Mouse (Mus musculus) T-cell, adult 2 months (primary cell): ENCODE data around the gene Gtf3c4.

Experiments
- DNase-seq: peaks from one replicate; pipeline ENCODE4 v3.0.0; 2022; ENCODE audit warnings: low spot score

Gene Gtf3c4

DNA sequence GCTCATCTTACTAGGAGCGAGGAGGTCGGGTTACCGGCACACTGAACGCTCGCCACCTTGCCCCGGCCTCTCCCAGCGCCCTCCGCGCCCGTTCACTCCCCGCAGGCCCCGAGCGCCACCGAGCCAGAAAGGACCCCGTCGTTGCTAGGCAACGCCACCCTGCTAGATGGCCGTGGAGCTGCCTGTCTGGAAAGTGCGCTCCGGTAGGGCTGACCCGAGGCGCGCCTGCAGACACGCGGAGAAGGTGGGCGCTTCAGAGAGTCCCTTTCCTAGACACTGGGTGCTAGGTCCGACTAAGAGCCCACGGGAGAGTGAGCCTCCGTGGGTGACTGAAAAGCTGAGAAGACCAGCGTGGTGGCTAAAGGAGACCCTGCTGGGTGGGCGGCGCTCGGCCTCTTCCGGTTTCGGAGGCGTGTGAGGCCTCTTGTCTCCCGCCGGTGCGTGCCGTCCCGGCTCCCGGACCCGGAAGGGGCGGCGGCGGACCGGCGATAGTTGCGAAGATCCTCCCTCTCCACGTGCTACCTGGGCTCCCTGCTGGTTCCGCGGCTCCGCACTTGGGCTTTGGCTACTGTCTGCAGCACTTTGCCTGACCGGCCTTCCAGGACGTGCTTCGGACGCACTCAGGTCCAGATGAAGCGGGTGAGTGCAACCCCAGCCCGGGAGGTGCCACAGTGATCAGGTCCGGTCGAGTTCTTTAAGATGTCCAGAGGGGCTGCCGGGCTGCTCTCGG, at the start of gene Gtf3c4, which contains the start of gene Ddx31:
Gene Gtf3c4, minus strand, starts transcription at position 139 of the 730 bp plus-strand sequence.
Gene Ddx31, plus strand, starts transcription at position 185 of the 730 bp plus-strand sequence.
- peak; percentile 90 for DNase-seq

GRCm38 (mm10) chr2:28884914-28885313, 44.8 kb upstream of the Gtf3c4 start:
- no peak for DNase-seq

DNA sequence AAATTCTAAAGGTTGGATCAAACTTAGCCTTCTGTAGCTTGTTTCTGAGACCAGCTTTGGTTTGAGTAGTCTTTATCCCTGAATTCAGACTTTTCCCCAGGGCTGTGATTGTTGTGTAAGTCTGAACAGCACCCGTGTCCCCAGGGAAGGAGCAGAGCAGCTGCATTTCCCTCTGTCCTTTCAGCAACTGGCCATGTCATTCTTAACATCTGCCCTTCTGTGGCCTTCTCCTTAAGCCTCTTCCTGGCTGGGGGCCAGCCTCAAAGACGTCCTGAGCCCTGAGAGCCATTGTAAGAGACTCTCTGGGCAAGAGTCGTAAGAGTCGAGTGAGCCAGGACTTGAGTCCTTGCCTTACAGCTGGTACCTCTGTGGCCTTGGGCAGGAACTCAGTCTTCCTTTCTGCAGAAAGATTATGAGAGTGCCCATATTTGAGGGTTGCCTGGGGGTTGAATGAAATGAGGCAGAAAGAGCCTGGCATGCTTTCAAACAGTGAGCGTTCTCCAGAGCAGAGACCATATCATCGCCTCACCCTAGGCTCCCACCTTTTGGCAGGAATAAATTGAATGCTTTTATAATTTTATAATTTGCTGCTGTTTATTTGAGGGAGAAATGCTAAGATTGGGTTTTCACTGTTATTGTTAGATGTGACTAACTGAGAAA, 42.8 kb upstream of the Gtf3c4 start:
- no peak for DNase-seq

DNA sequence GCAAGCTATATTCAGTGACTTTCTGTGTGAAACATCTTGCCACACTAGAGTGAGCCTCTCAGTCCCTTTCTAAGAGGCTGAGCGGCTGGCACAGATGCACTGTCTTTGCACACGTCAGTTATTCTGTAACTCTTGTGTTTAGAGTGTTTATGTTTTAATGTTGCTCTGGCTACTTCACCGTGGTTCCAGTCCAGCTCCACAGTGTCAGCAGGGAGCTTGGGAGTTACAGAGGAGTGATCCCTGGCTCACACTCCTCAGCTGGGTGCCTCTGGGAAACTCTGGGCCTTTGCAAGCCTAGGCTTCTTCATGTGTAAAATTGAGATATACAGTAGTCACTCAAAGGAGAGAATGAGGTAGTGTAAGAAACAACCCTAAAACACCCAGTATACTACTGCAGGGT, 41.9 kb upstream of the Gtf3c4 start:
- no peak for DNase-seq

- no peak for DNase-seq
Observed at GRCm38 (mm10) chr2:28881275-28881674, 41.1 kb upstream of the Gtf3c4 start.

DNA sequence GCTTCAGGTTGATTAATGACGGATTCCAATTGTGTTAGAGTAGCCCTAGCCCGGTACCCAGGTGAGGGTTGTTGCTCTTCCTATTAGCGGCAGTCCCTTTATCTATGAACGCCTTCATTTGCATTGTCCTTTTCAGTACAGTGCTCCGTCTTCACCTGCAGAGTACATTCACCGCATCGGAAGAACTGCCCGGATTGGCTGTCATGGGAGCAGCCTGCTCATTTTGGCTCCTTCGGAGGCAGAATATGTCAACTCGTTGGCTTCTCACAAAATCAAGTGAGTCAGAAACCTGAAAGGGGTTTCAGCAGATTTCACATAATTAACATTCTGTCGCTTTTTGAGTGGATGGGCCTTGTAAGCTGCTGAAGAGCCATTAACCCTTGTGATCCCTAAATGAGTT, 35.4 kb upstream of the Gtf3c4 start:
- DNase-seq = no peak

- no peak for DNase-seq
Observed at GRCm38 (mm10) chr2:28867495-28867894, 27.3 kb upstream of the Gtf3c4 start.

- DNase-seq = no peak
Observed at GRCm38 (mm10) chr2:28863857-28864256, 23.7 kb upstream of the Gtf3c4 start.

- no peak for DNase-seq
Observed at GRCm38 (mm10) chr2:28860678-28861423, 20.7 kb upstream of the Gtf3c4 start.

DNA sequence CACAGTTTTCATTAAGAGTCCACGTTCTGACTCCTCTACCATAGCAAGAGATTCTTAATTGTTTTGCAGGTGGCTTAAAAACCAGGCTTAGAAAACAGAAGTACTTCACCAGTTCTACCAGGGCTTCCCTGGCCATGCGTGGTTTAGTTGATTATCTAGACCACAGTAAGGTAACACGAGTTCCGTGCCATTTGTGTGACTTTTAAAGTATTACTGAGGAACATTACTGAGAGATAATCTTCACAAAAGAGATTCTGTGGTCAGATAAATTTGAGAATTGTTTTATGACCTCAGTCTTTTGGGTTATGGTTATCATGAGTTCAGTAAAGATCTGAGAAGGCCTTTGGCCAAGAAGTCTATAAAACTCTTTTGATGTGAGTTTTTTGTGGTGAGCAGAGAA, 19.1 kb upstream of the Gtf3c4 start:
- DNase-seq = no peak

DNA sequence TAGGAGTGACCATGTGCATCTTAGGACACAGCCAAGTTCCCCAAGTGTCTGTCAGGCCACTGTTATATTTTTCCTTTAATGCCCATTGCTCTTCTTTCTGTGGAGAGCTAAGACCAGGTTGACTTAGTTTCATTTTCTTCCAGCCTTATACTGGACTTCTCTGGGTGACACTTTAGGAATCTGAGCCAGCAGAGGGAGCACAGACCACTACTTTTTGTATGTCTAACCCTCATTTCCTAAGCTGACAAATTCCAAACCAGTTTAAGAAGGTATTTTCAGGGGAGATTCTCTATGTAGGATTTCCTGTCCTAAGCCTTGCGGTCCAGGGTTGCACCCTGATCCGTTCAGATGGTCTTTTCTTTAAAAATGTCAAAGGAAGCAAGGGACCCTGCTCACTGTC, 15.6 kb upstream of the Gtf3c4 start:
- no peak for DNase-seq

- DNase-seq = no peak
Observed at GRCm38 (mm10) chr2:28852594-28852993, 12.4 kb upstream of the Gtf3c4 start.

GRCm38 (mm10) chr2:28848879-28849278, 8.7 kb upstream of the Gtf3c4 start:
- DNase-seq = no peak

- no peak for DNase-seq
Observed at GRCm38 (mm10) chr2:28842042-28842441, 1.9 kb upstream of the Gtf3c4 start.

DNA sequence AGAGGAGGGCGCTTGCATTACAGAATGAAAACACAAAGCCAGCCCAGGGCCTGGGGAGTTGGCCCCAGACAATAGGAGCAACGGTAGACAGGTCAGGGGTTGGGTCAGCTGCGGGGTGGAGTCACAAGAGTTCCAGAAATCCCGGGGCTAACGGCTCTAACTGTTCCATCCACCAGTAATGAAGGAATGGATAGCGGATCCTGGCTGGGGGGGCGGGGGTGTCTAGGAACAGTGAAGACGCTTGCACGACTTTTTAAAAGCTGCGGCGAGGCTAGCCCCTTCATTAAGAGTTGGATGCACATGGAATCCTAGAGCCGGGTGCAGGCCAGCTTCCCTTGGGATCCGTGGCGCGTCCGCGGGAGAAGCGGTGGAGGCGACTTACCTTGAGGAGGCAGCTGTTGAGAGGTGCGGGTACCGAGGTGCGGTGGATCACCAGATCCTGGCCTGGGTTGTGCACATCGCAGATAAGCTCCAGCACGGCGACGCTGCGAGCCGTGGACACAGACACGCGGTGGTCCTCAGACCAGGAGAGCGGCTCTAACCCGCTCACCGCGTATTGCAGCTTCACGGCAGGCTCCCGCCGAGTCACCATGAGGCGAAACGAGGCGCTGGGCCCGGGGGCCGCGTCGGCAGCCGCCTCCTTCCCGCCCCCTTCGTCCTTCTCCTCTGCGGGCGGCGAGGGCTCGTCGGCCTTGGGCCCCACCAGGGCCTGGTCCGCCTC, 499 bp downstream of the Gtf3c4 start:
- DNase-seq = no peak

- no peak for DNase-seq
Observed at GRCm38 (mm10) chr2:28836181-28836940, 3.8 kb downstream of the Gtf3c4 start.

DNA sequence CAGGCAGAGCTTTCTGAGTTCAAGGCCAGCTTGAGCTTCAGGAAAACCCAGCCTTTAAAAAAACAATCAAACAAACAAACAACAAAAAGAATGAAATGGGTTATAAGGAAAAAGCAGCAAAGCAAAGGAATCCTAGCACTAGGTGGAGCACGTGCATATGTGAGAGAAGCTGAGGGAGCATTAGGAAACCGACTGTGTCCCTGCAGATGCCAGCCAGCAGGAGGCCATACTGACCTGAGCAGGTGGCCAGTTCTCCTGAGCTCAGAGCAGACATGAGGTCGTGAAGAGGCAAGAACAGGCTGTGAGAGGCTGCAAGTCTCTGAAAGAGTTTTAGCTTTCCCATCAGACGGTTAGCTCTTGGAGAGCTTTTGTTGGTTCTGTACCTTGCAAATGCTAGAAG, 10.9 kb downstream of the Gtf3c4 start:
- DNase-seq = no peak

- DNase-seq = no peak
Observed at GRCm38 (mm10) chr2:28818866-28819265, 21.3 kb downstream of the Gtf3c4 start.

DNA sequence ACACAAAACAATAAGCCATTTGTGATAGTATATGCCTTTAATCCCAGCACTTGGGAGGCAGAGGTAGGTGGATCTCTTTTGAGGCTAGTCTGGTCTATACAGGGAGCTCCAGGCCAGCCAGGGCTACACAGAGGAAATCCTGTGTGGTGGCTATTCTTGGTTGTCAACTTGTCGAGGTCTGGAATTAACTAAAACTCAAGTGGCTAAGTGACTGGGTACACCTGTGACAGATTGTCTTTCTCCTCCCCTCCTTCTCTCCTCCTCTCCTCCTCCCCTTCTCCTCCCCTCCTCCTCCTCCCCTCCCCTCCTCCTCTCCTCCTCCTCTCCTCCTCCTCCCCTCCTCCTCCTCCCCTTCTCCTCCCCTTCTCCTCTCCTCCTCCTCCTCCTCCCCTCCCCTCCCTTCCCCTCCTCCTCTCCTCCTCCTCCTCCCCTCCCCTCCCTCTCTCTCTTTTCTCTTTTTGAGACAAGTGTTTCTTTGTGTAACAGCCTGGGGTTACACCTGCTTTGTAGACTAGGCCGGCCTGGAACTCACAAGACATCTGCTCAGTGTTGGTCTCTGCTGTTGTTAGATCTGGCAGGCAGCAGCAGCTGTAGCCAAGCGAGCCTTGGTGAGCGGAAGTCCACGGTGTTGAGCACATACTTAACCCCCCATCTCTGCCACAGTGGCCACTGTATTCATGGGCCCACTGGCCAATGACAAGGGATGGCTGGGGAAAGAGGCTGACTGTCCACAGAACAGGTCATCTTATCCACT, 29.7 kb downstream of the Gtf3c4 start:
- no peak for DNase-seq

- DNase-seq = no peak
Observed at GRCm38 (mm10) chr2:28808841-28809240, 31.3 kb downstream of the Gtf3c4 start.

DNA sequence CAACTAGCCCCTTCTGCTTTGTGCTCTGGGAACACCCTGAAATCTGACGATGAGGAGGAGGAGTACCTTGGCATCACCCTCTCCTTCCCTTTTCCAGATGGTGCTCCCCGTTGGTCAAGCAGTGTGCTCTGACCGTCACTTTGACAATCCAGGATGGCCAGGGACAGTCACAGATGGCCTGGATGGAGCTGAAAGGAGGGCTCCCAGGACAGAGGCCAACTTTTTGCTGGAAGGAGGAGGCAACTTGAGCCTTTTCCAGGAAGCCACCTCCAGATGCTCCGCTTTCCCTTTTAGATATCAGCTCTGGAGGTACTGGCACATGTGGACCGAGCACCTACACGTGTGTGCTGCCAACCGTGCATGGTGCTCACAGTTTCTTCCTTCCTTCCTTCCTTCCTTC, 36.8 kb downstream of the Gtf3c4 start:
- DNase-seq = no peak
